Mouse (Mus musculus) forebrain, embryonic 10.5 days (tissue): Measurements from ENCODE around the gene Gm28053. TPM values are rescaled to one million over a fixed set of nuclear protein-coding genes. Genes with fewer than 3 reads are reported as not detected.

Source experiments
- DNase-seq: peaks from one replicate; pipeline ENCODE4 v3.0.0-alpha.2; 2017; ENCODE audit warnings: low spot score; ENCODE audit errors: extremely low spot score
- H3K27ac ChIP-seq: fragments of 300-500 bp; sonication (generic); 2 replicates; pipeline ENCODE4 v1.5.1; 2016; ENCODE audit warnings: mild to moderate bottlenecking
- H3K27me3 ChIP-seq: fragments of 300-500 bp; sonication (generic); 2 replicates; pipeline ENCODE4 v1.6.1; 2016; ENCODE audit warnings: mild to moderate bottlenecking; ENCODE audit not compliant: poor library complexity, severe bottlenecking
- H3K36me3 ChIP-seq: fragments of 300-500 bp; sonication (generic); replicated peaks from 2 replicates; pipeline ENCODE4 v1.6.1; 2016; ENCODE audit warnings: mild to moderate bottlenecking, moderate library complexity
- H3K4me1 ChIP-seq: fragments of 300-500 bp; sonication (generic); 2 replicates; pipeline ENCODE4 v1.6.1; 2016
- H3K4me3 ChIP-seq: fragments of 300-500 bp; sonication (generic); 2 replicates; pipeline ENCODE4 v1.5.1; 2016; ENCODE audit warnings: mild to moderate bottlenecking, moderate library complexity
- H3K9me3 ChIP-seq: fragments of 300-500 bp; sonication (generic); 2 replicates; pipeline ENCODE4 v1.6.1; 2016; ENCODE audit warnings: mild to moderate bottlenecking, moderate library complexity
- WGBS: fragments of 180-500 bp; shearing (Covaris S2); methylation state at CpG from one replicate; pipeline ENCODE4 v1.1.7; 2016; 5-methylcytosine and 5-hydroxymethylcytosine counted together
- polyA plus RNA-seq: library from polyadenylated mRNA; unstranded; fragments of >200 nt; fragmentation: Nextera tagmentation; extraction: Ambion mirVana; gene quantifications from 2 replicates; pipeline ENCODE4 v1.2.1, GENCODE M21; 2016

Gene Gm28053
- polyA plus RNA-seq, 1 experiment from 2014 or later: not detected

DNA sequence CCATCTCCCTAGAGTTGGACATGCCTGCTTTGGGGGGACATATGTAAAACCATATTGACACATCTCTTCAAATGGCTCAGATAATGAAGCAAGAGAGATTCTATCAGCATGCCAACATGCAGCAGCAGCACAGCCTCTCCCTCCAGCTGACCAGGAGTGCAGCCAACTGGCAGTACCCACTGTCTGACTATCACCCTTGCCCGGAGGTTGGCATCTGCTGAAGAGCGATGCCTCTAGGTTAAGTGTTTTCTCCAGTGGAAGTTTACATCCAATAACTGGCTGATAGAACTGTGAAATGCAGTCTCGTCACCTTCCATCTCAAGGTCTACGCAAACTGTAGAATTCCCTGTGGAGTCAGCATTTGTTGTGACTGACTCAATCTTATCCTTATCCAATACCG lies 19.3 kb downstream of the Gm28053 start:
- Histone ChIP-seq H3K27me3 (peaks cover 26% of the 10 kb centered on the region), H3K9me3 (no peaks in the 10 kb centered on the region), H3K4me1 (peaks cover 20% of the 10 kb centered on the region), H3K36me3 (no peaks in the 10 kb centered on the region), H3K4me3 (no peak overlapping the region), H3K27ac (no peak overlapping the region)
- 89% methylated on average over 5 of the region's 5 CpGs for WGBS
- DNase-seq: no peak

DNA sequence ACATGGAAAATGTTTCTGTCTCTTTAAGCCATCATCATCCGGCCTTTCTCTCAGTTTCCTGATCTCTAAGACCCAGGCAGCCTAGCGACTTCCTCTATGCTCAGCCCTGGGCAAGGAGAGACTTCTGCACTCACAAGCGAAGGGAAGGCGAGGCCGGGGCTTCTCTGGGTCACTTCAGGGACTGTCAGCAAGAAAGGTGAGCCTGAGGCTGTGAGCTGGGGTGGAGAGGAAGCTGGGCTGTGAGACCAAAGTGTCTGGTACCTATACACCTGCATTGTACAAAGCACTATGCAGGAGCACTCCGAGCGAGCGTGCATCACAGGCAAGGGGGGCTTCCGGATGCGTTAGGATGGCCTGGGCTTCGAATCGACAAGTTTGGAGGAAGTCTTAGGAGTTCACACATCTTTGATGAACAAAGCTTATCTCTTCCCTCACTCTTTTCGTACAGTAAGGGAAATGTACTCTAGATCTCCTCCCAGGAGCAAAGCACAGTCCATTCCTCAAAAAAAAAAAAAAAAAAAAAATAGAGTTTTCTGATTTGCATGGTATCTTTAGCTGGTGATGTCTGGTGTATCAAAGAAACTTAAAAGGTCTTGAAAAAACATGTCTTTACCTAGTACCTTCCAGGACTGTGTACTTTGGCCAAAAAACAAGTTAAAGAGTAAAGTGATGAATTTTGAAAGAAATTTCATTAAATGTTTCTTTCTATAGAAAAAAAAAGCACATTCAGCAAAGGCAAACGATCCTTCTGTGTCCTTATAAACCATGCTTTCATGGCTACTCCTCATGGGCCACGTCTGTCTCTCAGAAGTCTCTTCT lies 20.8 kb downstream of the Gm28053 start, which contains the start of gene Gimap1:
Gene Gimap1 (plus strand): TSS at position 94 of the 819 bp plus-strand sequence.
- no peaks in the 10 kb centered on the region for H3K9me3 ChIP-seq
- H3K4me3 ChIP-seq: no peak within 1 kb of the TSS
- WGBS: 86% methylated on average over 15 of the region's 15 CpGs
- H3K36me3 ChIP-seq: no peaks in the 10 kb centered on the region
- H3K4me1 ChIP-seq: peaks cover 25% of the 10 kb centered on the region
- DNase-seq: no peak
- H3K27me3 ChIP-seq: peaks cover 41% of the 10 kb centered on the region
- no peak within 1 kb of the TSS for H3K27ac ChIP-seq

DNA sequence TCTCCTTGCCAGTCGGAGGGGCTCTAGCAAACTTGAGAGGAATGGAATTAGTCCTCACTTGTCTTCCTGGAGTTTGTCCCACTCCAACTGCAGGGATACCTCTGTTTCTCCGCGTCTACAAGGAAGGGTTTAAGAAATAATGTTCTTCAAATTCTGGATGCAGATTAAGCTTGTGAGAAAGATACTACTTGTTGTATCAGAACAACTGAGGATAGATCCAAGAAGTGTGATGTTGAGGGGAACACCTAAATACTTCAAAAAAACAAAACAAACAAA lies 21.3 kb downstream of the Gm28053 start:
- no peak overlapping the region for H3K4me3 ChIP-seq
- H3K27ac ChIP-seq: no peak overlapping the region
- peaks cover 25% of the 10 kb centered on the region for H3K4me1 ChIP-seq
- H3K36me3 ChIP-seq: no peaks in the 10 kb centered on the region
- peaks cover 44% of the 10 kb centered on the region for H3K27me3 ChIP-seq
- no peaks in the 10 kb centered on the region for H3K9me3 ChIP-seq
- WGBS: 97% methylated on average over 3 of the region's 3 CpGs
- no peak for DNase-seq

GRCm38 (mm10) chr6:48740501-48741169 lies 22.2 kb downstream of the Gm28053 start:
- peaks cover 25% of the 10 kb centered on the region for H3K4me1 ChIP-seq
- peaks cover 45% of the 10 kb centered on the region for H3K27me3 ChIP-seq
- H3K9me3 ChIP-seq: no peaks in the 10 kb centered on the region
- H3K27ac ChIP-seq: no peak overlapping the region
- H3K36me3 ChIP-seq: no peaks in the 10 kb centered on the region
- H3K4me3 ChIP-seq: no peak overlapping the region
- DNase-seq: no peak
- WGBS: 68% methylated on average over 3 of the region's 3 CpGs

DNA sequence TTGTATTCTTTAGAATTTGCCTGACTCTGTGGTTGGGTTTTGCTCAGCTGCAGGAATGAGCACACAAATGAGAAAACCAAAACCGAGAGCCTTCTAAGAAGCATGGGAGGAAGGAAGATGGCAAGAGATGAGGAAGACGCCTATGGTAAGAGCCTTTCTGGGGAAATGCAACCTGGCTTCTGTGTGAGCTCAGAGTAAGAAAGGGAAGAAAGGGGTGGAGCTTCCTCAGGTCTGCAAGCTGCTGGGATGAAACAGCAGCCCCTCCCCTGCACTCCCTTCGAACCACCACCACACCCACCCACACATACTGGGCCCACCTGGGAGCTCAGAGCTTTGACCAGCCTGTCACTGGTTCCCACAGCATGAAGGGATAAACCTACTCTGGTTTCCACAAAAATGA lies 22.9 kb downstream of the Gm28053 start:
- Histone ChIP-seq H3K9me3 (no peaks in the 10 kb centered on the region), H3K4me1 (peaks cover 27% of the 10 kb centered on the region), H3K36me3 (no peaks in the 10 kb centered on the region), H3K27ac (no peak overlapping the region), H3K27me3 (peaks cover 51% of the 10 kb centered on the region), H3K4me3 (no peak overlapping the region)
- WGBS: 36% methylated on average over 3 of the region's 3 CpGs
- no peak for DNase-seq

- H3K9me3 ChIP-seq: no peaks in the 10 kb centered on the region
- peaks cover 28% of the 10 kb centered on the region for H3K4me1 ChIP-seq
- no peak overlapping the region; the same call in 1 of the 2 replicates for H3K4me3 ChIP-seq
- H3K36me3 ChIP-seq: no peaks in the 10 kb centered on the region
- no peak for DNase-seq
- peaks cover 52% of the 10 kb centered on the region for H3K27me3 ChIP-seq
- H3K27ac ChIP-seq: no peak overlapping the region
- WGBS: 41% methylated on average over 9 of the region's 9 CpGs
Observed at GRCm38 (mm10) chr6:48741711-48742206, 23.4 kb downstream of the Gm28053 start.

GRCm38 (mm10) chr6:48742422-48743351 lies 24.3 kb downstream of the Gm28053 start:
- H3K9me3 ChIP-seq: no peaks in the 10 kb centered on the region
- under 1% methylated on average over 52 of the region's 52 CpGs for WGBS
- peaks cover 28% of the 10 kb centered on the region for H3K4me1 ChIP-seq
- H3K27me3 ChIP-seq: peaks cover 52% of the 10 kb centered on the region
- peak; percentile 18 for DNase-seq
- no peak overlapping the region; the same call in 1 of the 2 replicates for H3K27ac ChIP-seq
- peak overlapping the region; percentile 59 for H3K4me3 ChIP-seq
- no peaks in the 10 kb centered on the region for H3K36me3 ChIP-seq

GRCm38 (mm10) chr6:48745490-48745889 lies 27.1 kb downstream of the Gm28053 start:
- 76% methylated on average over 2 of the region's 2 CpGs for WGBS
- Histone ChIP-seq H3K9me3 (no peaks in the 10 kb centered on the region), H3K27ac (peak overlapping the region; percentile 15; the same call in 1 of the 2 replicates), H3K36me3 (no peaks in the 10 kb centered on the region), H3K4me3 (no peak overlapping the region), H3K27me3 (peaks cover 48% of the 10 kb centered on the region), H3K4me1 (peaks cover 28% of the 10 kb centered on the region)
- no peak for DNase-seq

DNA sequence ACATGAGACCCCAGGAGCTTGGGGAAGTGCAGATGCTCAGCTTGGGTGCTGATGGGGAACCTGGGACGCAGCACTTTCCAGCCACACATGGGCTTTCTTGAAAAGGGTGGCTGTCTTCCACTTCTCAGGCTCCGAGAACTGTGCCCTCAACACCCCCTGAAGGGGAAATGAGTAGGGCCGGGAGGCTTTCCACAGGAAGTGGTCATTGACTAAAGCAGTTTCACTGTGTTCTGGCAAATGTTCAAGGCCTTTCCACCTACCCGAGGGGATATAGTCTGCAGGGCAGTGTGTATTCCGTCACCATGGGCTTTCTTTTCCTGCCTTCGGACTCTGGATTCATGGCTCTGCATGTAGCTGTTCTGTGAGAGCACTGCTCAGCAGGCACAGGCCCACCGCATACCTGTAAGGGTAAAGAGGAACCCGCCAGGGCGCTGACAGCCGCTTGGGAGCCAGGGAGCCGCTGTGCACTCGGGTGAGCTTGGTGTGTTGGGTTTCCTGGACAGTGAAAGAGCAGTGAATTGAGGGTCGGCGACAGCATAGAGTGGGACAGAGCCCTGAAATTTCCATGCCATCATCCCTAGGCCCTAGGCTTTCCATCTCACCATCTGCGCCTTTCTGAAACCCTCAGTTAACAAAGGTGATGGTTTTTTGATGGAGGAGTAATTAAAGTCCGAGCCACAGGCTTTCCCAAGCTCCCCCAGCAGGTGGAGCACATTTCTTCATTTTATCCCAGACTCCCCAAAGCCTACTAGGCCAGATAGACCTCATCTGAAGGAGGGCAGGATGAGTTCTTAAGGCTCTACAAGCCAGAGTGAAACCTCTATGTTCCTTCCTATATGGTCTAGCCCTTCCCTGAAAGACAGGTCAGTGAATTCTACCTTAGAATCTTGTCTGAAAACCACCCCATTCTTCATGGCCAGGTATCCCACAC lies 27.8 kb downstream of the Gm28053 start, which contains the start of gene Gimap5:
Gene Gimap5 (plus strand): TSS at position 239 of the 931 bp plus-strand sequence.
- no peak for DNase-seq
- peak within 1 kb of the TSS; percentile 15; the same call in 1 of the 2 replicates for H3K27ac ChIP-seq
- no peaks in the 10 kb centered on the region for H3K36me3 ChIP-seq
- 41% methylated on average over 16 of the region's 16 CpGs for WGBS
- H3K4me1 ChIP-seq: peaks cover 21% of the 10 kb centered on the region
- H3K27me3 ChIP-seq: peaks cover 40% of the 10 kb centered on the region
- no peaks in the 10 kb centered on the region for H3K9me3 ChIP-seq
- no peak within 1 kb of the TSS for H3K4me3 ChIP-seq

- H3K36me3 ChIP-seq: no peaks in the 10 kb centered on the region
- H3K9me3 ChIP-seq: no peaks in the 10 kb centered on the region
- DNase-seq: no peak
- 78% methylated on average over 7 of the region's 7 CpGs for WGBS
- H3K27me3 ChIP-seq: peaks cover 29% of the 10 kb centered on the region
- no peak overlapping the region for H3K27ac ChIP-seq
- no peak overlapping the region for H3K4me3 ChIP-seq
- peaks cover 11% of the 10 kb centered on the region for H3K4me1 ChIP-seq
Observed at GRCm38 (mm10) chr6:48747091-48747966, 28.9 kb downstream of the Gm28053 start.
